Mouse (Mus musculus): ENCODE data around the gene Ccm2.

Gene Ccm2

DNA sequence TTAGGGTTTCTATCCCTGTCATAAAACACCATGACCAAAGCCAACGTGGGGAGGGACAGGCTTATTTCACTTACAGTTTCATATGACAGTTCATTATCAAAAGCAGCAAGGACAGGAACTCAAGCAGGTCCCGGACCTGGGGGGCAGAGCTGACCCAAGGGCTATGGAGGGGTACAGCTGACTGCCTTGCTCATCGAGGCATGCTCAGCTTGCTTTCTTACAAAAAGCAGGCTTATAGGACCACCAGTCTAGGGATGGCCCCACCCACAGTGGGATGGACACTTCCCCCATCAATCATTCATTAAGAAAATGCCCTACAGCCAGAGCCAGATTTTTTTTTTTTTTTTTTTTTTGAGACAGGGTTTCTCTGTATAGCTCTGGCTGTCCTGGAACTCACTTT is 15.9 kb upstream of the Ccm2 start:
- no peak for DNase-seq

DNA sequence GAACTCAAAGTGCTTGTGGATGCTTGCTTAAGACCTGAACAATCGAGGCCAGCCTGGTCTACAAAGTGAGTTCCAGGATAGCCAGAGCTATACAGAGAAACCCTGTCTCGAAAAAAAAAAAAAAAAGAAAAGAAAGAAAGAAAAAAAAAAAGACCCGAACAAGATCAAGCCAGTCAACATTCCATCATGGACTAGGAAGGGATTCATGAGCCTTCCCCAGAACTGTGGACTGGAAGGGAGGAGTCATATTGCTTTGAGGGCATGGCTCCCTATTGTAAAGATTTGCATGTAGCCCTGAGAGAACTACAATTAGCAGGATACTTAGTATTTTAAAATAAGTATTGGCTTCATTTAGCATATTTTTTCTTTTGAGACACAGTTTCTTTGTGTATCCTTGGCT is 2.0 kb upstream of the Ccm2 start:
- no peak for DNase-seq

DNA sequence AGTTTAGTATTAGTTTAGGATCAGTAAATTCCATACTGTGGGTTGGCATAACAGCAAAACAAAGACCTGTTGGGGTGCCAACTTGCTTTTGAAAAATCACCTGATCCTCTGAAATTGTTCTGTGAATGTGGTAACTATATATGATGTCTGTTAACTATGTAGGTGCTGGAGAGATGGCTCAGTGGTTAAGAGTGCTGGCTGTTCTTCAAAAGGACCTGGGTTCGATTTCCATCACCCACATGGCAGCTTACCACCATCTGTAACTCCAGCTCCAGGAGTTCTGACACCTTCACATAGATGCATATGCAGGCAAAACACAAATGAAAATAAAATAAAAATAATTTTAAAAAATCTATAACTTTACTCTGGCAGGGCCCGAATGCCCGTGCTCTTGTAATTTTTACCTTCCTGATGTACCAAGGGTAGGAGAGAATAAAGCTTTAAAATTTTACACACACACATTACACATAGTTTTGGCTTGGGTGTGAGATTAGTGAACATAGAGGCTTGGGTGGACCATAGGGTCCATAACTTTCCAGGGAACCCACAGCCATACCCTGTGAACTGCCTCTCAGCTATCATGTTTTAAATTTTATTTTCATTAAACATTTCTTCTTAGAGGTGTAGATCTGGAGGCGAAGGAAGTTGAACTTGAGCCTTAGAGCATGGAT is 1.4 kb upstream of the Ccm2 start:
- no peak for DNase-seq

DNA sequence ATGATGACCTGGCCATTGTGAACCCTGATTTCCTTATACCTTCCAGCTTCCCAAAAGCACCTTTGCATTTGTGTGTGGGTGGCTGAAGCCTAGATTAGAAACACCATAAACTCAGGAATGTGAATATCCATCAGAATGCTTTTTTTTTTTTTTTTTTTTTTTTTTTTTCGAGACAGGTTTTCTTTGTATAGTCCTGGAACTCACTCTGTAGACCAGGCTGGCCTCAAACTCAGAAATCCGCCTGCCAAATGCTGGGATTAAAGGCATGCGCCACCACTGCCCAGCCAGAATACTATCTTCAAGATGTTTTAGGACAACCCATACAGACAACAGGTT is 862 bp upstream of the Ccm2 start:
- no peak for DNase-seq

DNA sequence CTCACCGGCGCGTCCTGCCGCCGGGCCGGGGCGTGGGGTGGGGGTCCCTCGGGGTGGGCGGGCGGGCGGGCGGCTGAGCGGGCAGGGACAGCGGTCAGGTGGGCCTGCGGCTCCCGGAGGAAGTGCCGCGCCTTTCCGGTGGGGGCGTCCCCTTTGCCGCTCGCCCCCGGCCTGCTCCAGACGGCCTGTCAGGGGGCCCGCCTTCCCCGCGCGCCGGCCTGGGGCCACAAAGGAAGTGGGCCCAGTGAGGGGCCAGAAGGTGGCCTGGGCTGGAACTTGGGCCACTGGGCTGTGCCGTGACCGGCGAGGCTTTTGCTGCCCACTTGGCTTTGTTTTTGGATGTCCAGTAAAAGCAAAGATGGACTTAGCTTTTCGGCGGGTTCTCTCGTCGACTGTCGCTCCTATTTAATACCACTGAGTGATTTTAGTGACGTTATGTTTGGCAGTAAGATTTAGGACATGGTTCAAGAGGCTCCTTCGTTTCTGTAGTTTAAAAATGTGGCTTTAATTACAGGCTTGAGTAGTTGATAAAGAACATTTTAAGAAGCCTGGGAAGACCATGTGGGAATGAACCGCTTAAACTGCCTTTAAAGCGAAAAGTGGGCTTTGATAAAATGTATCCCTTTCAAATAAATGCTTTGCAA is 472 bp downstream of the Ccm2 start:
- DNase-seq = peak; percentile 62 to 74

DNA sequence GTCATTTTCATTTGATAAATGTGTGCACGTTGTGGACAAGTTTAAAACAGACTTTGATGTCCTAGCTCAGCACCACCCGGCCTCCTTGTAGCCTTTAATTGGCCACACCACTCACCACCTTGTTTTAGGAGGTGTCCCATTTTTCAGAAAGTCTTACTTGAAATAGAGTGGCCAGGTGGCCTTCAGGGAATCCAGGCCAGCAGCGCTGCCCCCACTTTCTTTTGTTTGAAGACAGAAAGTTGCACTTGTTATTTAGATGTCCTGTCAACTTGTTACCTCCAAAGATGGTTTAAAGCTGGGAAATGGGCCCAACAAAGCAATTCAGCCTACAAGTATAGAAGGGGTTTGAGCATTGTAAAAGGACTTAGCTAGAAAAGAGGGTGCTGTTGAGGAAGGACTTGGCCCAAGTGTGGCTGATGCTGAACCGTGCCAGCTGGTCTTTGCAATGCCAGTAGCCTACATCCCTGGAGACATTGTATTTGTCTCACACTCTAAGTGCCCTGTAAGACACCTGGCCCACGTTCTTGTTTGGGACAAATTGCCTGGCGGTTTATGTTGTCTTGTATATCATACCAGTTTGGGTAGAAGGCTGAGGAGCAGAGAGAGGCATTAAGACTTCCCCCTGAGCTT is 1.1 kb downstream of the Ccm2 start:
- DNase-seq = no peak

DNA sequence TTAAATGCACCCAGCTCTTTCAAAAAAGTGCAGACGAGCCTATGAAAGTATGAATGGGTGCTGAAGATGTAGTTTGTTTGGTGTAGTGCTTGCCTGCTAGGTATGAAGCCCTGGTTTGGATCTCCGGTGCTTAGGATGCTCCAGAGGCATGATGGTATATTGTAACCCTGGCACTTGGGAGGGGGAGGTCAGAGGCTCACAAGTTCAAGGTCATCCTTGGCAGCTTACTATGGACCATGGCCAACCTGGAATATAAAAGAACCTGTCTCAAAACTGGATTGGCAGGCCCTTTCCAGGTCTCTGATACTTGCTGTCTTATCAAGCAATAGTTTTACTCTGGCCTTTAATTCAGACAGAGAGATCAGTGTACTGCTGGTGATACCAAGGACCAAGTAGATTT is 3.1 kb downstream of the Ccm2 start:
- DNase-seq = no peak

DNA sequence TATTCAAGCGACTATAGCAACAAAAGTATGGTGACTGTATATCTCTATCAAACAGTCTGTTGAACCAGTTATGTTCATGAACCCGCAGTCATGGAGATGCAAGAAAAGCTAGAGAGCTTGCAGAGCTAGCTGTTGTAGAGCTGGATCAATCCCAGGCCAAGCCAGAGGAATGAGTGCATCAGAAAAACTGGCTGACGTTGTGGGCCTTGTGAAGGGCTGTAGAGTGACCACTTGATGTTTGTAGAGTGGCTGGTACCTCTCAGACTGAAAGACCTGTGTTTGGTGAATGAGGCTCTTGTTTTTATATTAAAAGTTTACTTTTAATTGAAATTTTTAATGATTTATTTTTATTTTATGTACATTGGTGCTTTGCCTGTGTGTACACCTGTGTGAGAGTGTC is 3.5 kb downstream of the Ccm2 start:
- no peak for DNase-seq

DNA sequence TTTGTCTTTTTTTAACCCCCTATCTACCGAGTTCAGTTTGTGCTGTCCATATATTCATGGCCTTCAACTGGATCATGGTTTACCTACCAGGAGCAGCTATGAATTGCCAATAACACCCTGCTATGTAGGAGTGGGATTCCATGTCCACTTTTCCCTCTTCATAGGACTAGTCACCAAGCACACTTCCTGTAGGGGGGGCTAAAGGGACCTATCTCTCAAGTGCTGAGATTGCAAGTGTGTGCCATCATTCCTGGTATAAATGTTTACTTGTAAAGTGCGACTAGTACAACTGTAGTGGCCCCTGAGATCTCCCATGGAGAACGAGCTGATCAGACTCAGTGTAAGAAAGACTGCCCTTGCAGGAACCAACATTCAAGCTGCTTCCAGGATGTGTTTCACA is 11.5 kb downstream of the Ccm2 start:
- DNase-seq = no peak

DNA sequence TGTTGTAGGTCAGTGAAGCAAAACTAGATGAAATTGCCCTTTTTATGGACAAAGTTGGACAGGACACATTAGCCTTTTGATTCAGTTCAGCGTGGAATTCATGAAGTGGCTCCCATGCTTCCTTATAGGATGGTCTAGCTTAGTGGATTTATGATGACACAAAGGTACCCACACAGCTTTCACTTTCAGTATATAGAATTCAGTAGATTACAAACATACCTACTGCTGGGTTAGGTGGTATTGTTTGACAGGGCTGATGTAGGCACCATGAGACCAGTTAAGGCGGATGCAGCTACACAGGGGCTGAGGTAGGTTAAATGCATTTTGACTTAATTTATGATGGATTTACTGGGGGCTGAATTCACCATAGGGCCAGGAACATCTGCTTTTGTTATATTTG is 13.3 kb downstream of the Ccm2 start:
- no peak for DNase-seq

DNA sequence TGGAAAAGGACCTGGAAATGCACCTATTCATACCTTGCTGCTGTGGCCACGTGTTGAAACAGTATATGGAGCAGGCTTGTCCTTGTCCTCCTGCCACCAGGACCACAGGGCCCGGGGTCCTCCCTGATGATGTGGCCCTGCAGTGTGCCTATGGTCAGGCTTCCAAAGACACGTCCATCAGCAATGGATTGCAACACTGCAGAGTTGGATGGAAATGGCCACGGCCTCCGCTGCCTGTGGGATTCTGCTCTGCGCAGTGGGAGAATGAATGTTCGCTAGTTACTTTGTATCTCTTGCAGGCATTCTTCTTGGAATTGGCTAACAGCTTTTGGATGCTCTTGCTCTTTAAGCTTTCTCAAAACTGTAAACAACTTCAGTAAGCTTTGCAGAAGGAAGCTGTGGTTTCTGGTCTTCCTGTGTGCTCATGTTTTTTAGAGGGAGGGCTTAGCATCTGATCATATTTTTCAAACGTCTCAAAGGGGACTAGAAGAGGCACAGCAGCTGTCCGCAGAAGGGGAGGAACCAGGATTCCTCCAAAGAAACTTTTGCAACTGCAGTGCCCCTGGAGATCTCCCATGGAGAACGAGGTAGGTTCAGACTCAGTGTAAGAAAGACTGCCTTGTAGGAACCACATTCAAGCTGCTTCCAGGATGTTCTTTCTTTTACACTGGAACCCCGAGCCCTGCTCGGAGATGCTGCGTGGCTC is 14.1 kb downstream of the Ccm2 start:
- peak; percentile 40 to 68 for DNase-seq

DNA sequence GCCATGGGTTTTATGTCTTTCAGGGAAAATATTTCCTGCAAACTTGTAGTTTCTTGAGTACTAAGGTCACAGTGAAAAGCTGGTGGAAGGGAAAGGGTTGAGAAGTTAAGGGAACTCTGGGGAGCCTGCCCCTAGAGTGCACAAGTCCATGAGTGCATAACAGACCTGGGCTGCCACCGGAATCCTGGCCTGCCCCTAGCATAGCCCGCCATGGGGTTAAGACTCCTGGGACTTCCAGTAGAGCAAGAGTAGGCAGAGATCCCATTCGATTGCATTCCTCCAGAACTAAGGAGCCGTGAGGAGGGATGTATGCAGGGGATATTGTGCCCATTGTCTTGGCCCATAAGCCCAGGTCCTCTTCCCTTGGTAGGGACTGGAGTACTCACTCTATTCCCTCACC is 14.8 kb downstream of the Ccm2 start:
- DNase-seq = no peak

DNA sequence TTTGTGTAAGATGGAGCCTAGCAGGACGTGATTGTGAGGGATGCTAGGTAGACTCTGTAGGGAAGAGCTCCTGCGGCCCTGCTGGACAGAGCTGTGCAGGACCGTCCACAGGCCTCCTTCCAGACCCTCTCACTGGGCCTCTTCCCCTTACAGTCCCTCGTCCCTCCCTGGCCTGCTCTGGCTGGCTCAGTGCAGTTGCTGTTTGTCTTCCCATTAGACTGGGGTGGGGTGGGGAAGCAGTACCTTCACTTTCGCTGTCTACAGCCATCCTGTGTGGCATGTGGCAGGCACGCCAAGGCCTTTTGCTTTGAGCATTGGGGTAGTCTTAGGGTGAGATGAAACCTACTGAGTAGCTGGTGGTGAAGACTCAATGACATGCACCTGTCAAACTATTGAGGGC is 15.7 kb downstream of the Ccm2 start:
- peak in 1 of 2 experiments; percentile 33 for DNase-seq

DNA sequence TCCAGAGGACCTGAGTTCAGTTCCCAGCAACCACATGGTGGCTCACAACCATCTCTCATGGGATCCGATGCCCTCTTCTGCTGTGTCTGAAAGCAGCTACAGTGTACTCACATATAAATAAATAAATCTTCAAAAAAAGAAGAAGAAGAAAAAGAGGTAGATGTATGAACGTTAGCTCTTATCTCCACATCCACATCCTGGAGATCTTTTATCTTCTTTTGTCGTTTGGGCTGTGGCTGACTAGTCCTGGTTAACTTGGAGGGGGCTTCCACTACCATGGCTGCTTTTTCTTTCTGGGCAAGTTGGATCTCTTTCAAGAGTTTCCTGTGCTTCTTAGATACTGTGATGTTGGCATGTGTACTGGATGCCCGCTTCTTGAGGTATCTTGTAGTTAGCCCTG is 16.5 kb downstream of the Ccm2 start:
- DNase-seq = no peak

DNA sequence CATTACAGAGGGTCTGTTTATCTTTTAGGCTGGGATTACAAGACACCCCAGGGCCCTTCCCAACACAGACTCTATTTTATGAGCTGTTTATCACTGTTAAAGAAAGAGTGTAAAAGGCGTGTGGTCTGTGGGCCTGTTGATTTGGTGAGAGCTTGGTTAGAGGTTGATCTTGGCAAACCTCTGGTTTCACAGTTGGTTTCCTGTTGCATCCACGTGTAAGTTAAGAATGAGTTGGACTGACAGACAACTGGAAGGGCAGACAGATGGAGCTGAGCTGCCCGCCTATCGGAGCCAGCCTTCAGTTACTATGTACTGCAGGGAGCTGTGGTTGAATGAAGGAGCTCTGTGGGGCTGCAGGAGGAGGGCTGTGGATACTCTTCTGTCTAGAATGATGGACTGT is 19.8 kb downstream of the Ccm2 start:
- no peak for DNase-seq

DNA sequence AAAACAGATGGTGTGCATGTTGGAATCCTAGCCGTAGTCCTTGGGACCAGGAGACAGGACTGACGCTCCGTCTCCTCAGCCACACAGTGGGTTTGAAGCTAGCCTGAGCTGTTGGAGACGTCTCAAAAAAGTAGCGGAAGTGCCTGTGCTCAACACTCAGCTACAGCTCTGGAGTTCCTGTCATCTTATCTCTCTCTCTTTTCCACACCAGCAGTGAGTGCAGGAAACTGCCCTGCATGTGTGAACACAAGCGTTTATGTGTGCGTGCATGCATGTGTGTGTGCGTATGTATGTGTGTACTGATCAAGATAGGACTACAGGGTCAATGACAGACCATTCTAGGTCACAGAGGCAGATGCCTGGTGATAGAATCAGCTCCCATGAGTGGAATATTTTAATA is 21.3 kb downstream of the Ccm2 start:
- no peak for DNase-seq

DNA sequence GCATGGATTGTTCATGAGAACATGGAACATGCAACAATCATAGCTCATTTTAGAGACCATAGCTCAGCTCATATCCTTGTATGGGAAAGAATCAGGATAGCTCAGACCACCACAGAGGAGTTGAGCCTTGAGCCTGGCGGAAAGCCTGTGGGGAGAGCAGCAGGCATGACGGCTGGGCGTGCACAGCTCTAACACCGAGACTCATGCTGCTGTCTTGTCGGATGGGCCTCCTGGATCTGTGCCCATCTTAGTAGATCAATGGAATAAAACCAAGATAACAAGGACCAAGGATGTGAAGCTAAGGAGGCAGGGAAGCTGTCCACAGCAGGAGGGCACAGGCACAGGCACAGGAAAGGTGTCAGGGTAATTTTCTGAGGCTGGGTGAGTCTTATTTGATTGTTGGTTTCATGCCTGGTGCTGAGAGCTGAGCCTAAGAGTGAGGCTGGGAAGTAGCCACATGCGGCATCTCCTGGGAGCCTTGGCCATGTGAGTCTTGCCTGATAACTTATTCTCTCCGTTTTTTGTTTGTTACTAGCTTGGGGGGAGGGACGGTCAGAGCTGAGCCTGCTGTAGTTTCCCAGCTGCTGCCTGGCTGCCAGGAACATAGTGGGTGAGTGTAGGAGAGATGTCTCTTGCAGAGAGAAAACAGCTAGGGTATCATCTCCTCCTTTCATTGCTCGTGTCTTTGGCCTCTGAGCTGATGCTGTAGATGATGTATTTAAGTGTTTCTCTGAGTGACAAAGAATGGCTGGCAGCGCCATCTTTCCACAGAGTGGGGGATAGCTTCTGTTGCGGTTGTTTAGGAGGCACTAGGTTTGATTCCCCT is 22.1 kb downstream of the Ccm2 start:
- no peak for DNase-seq

DNA sequence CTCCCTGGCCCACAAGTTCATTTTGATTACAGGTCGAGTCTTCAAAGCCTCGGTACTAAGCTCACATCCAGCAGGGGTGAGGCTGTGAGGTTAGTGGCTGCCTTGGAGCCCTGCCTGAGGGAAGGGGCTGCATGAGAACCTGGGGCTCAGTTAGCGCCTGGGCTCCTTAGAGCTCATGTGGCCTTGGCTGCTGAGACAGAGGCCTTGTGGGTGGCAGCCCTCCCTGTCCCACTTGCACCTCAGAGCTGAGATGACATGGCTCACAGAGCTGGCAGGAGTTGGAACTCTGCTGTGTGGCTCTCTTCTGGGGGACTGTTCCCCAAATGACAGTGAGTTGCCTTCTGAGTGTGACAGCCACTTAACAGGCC is 22.7 kb downstream of the Ccm2 start:
- no peak for DNase-seq

DNA sequence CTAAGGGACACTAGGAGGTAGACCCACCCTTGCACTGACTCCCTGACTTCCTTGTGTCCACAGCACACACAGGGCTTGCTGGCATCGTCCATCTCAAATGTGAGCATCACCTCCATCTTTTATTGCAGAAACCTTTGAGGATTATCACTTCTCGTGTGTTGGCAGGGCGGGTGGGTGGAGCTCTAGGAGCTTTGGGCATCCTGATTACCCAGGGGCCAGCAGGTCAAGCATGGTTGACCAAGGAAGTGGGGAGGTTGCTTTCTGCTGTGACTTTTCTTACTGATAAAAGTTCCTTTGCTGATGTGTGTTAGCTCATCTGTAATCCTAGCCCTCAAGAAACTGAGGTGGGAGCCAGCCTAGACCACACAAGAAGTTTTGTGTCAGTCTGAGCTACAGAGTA is 29.5 kb downstream of the Ccm2 start:
- no peak for DNase-seq

DNA sequence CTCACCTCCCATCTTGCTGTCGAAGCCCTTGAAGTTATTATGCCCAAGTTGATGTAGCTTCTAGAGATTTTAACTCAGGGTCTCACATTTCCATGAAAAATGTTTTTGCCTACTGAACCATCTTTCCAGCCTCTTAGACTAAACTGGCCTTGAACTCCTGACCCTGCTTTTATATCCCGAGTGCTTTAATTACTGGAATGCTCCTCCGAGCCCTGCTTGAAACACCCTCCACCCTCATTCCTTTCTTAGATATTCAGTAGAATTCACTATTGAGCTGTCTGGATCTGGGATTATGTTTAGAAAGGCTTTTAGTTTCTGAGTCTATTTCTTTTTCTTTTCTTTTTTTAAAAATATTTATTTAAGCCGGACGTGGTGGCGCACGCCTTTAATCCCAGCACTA is 32.7 kb downstream of the Ccm2 start:
- no peak for DNase-seq

DNA sequence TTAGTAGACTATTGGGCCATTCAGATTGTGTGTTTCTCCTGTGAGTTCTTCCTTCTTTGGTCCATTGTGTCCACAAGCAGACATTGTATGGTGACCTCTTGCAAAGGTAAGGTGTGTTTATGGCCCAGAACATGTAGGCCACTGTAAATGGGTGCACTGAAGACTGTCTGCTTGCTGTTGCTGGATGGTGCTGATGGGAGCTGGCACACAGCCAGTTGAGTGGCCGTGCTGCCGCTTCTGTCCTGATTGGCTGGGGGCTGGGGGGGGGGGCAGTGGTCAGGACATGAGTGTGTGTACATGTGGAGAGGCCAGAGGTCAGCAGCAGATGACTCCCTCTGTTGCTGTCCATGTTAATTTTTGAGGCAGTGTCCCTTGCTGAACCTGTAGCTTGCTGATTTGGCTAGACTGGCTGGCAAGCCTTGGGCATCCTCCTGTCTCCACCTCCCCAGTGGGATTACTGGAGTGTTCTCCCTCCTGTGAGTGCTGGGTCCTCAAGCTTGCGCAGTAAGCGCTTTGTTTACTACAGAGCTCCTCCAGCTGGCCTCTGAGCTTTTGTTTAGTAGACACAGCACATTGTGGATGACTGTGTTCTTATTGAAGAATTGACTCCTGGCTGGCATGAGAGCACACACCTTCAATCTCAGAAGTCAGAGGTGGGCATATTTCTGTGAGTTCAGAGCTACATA is 33.5 kb downstream of the Ccm2 start:
- DNase-seq = no peak

DNA sequence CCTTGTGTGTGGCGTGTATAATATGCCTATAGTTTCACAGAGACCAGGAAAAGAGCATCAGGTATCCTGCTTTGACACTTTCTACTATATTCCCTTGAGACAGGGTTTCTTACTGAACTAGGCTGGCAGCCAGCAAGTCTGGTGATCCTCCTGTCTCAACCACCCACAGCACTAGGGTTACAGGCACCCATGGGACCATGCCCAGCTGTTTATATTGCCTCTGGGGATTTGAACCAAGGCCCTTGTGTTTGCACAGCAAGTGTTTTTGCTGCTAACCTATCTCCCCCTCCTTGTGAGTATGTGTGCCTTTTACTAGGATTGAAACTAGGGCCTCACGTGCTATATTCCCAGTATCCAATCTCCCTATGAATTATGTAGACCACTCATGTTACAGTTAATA is 34.9 kb downstream of the Ccm2 start:
- DNase-seq = no peak

DNA sequence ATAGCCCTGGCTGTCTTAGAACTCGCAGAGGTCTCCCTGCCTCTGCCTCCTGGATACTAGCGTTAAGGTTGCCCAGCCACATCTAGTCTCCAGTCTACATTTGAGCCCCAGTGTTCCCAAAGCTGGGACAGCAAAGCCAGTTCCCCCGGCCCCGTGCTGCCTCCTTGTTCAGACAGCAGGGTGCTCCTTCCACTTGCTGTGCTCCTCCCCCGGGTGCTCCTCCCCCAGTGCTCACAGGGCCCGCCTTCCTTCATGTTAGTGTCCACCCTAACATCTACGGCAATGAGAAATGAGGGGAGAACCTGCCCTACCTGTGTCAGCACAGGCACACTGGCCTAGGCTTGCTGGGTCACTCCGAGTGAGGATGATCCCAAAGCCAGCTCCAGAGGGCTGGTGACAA is 39.1 kb downstream of the Ccm2 start:
- no peak for DNase-seq
